Mouse (Mus musculus): ENCODE measurements at regions not wholly inside any gene's neighbourhood (a gene's known extent, or its start where the extent isn't known, plus 50 kb on each side); places are given as distances from the start of the nearest gene placed in this dataset.

DNA sequence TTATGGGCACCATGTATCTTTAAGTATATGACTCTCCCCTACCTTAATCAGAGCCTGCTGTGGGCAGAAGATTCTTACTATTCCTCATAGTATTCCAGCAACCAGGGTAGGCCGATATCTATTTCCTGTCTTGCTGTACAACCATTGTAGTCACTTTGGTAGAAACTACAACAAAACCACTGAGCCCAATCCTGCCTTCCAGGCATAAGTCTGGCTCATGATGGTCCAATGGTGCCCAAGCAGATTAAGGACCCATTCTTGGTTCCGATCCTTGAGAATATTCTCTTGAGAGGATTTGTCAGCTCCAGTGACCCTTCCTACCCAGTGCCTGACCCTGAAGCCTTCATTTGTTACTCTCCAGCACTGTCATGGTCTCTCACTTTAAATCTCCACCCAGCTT lies 102.9 kb upstream of the Mylip start:
- no peak for DNase-seq

DNA sequence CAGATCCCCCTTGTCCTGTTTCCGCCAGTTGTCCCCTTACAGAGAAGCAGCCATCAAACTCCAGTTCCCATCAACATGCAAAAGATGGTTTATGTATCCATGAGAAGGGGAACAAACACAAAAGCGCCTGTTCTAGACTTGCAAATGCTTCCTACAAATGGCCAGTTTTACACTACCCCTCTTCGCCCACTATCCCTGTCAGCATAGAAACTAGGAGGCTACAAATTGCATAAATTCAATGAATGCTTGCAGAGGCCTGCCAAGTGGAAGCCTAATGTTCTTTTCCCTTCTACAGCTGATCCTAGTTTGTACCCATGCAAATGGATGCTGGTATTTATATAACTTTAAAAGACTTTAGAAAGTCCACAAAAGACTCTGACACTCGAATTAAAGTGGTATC lies 102.3 kb upstream of the Mylip start:
- no peak for DNase-seq

DNA sequence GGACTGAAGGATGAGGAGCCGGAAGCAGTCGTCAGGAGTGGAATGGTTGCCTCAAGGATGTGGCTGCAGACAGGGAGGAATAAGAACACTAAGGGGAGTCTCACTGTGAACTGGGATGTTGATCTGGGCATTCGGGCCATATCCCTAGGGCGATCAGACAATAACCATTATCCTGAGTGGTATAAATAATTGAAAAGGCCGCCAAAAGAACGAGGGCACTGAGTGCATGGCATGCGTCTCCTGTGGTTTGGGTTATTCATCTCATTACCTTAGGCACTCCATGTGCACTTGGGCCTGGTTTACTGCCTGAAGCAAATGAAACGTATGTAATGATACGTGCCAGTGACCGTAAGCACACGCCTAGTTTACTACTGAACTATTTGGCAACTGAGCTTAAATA lies 99.6 kb upstream of the Mylip start:
- no peak for DNase-seq

DNA sequence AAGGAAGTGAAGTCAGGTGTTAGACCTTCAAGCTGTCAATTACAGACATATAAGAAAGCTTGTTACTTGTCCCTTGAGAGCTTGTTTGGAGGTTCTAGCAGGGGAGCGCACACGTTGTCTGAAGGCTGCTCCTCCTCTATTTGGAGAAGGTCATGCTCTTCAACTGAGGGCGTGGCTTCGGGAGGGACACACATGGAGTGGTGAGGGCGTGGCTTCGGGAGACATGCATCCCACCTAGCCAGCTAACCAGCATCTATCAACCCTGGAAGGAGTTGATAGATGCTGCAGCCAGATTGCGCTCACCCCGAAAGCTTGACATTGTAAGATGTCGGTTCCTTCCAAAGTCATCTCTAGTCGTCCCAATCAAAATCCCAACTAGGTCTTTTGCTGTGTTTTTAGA lies 94.9 kb upstream of the Mylip start:
- no peak for DNase-seq

DNA sequence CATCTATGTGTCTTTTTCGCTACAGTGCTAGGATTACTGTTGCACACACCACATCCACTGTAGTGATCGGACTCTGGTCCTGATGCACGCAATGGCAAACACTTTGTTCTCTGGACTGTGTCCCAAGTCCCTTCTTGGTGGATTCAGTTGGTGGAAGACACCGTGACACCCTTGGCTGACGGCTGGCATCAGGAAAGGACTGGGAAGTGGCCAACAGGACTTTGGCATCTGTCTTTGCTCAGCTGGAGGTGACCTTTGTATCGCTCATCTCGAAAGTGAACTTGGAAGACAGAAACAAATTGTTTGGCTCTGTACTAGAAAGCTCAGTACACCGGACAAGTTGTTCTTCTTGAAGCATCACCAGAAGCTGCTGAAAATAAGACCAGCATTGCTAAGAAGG lies 88.9 kb upstream of the Mylip start:
- DNase-seq: no peak

DNA sequence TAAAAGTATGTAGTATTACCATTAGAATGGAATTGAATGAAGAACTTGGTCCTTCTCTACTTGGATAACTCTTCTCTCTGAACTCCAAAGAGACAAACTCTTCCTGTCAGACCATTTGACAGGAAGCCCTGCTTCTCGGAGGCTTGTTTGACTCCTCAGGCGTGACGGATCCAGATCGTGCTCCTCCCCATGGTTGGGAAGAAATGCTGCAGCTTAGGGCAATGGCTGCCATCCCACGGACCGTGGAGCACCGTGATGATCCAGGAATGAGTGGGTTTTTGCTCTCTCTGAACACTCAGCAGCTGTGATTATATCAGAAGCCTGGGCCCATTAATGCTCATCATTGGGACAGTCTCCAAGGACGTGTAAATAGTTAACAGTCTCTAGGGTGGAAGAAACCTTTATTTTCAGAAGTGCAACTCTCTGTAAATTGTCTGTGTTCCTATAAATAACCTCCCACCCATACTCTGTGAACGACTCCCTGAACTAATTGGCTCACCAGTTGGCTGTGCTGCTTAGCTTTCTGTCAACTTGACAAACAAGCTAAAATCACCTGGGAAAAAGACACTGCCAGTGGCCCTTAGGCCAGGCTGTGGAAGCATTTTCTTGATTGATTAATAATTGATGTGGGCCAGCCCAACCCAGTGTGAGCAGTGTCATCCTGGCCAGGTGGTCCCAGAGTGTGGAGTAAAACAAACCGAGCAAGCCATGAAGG lies 88.2 kb upstream of the Mylip start:
- DNase-seq: no peak

DNA sequence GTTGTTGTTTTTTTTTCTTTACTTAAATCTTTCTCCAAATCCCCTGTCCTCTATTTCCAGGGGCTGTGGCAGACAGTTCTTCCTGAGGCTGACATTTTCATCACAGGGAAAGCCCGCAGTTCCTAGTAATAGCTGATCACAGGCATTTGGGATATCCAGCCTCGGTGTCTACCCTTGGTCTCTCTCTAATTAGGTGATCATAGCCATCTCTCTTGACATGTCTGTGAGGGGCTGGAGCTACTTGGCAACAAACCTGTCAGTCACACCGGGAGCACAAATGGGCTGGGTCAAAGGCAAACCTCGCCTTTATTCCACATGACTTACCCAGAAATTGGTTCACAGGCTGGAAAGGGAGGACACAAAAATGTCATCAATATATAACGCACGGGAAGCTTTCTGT lies 86.7 kb upstream of the Mylip start:
- DNase-seq: no peak

DNA sequence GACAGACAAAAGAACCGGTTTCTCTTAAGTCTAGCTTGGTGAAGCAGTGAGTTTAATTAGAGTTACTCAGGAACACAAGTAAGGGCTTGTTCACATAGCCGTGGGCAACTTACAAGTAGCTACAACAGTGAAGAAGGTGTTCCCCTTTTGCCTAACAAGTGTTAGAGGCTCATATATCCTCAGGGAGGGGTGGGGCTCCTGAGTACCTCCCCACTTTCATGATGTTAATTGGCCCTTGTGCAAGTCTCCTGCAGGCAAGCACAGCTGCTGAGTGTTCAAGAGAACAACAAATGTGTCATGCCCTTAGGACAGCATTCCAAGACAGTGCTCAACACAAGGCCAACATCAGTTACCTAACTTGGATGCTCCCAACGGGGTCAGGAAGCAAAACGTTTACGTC lies 83.4 kb upstream of the Mylip start:
- no peak for DNase-seq

DNA sequence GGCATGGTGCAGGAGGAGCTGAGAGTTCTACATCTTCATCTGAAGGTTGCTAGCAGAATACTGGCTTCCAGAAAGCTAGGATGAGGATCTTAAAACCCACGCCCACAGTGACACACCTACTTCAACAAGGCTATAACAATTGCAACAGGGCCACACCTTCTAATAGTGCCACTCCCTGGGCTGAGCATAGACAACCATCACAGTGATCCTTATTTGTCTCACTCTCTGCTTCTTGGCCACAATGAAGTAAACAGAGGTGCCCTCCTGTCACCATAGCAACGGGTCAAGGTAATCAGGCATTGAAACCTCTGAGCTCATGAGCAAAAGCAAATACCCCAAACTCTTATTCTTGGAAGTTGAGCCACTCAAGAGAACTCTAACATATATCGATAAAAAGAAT lies 82.3 kb upstream of the Mylip start:
- no peak for DNase-seq

DNA sequence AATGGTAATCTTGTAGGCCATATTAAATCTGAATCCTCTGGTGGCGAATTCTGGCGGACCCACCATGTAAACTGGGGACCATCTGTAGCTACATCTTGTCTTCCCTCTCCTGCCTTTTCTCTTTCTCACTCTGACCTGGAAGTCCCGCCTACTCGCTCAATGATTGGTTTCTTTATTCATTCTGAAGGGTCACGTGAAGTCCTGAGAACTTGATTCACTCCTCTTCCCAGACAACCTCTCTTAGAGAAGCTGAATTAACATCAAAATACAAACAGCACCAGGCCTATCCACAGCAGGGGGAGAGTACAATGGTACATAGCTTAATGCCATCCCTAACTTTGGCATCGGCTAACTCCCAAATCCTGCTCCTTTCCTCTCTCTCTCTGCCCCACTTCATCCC lies 69.9 kb upstream of the Mylip start:
- DNase-seq: no peak

DNA sequence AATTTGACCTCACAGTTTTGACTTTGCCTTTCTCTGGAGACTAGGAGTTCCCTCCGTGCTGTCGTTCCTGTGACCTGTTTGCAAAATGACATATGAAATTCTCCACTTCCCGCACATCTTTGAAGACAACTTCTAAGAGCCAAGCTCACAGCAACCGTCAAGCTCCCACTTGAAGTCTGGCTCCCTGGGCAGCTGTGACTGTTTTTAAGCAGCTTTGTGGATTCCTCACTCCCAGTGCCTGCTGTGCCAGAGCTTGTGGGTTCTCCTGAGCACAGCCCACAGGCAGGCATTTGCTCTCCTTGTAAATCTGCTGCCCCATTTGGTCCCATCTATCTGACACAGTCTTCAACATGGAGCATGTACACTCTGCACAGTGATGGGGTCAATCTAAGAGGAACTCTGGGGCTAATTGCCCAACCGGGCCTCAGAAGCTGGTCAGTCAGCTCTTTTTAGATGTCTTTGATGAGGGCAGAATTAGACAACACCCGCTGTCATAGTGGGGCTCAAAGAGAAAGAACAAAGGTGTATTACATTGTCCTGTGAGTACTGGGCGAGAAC lies 63.7 kb upstream of the Mylip start:
- no peak for DNase-seq

DNA sequence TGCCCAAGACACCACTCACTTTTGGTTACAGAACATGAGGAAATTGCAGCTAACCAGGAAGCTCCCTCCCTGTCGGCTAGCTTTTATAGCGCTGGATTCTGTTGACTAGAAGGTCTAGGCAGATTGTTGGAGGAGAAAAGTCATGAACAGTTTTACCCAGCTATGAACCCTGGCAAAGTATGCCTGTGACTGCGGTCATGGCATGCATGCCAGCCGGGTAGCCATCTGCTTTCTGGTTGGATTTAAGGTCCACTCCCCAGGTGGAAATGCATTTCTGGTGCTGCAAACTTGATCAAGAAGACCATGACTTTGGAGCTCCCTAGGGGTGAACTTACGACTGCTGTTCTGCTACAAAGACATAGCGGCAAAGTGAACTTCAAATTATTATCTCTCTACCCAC lies 62.8 kb upstream of the Mylip start:
- DNase-seq: no peak

DNA sequence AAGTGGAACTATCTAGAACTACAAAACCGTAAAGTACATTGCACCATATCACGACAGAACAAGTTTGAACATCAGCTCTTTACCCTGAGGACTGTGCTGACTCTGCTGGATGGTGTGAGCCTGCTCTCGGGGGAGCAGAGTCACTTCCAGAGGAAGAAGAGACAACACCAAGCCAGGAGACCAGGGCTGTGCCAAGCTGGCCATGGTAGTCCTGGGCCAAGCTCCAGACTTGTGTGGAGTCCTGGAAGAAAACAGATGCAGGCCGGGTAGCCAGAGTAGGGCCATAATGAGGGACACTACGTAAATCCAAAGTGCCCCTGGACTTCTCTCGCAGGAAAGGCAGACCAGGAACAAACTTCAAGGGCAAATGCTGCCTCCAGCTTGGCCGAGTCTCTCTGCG lies 59.0 kb upstream of the Mylip start:
- no peak for DNase-seq

DNA sequence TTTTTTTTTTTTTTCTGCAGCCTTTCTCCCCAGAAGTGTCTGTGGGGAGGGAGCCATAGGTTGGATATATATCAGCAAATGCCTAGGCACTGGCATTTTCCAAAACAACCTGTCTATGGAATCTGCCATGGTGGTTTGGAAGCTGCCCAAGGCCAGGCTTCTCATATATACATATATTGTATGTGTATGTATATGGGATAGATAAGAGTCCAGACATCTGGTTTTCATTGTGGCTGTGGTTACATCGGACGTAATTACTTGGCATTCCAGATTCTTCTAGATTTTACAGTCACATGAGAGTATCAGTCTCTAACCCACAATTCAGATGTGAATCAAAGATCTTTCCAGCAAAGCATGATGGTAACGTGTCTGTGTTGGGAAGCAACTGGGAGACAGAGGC lies 57.5 kb upstream of the Mylip start:
- no peak for DNase-seq

DNA sequence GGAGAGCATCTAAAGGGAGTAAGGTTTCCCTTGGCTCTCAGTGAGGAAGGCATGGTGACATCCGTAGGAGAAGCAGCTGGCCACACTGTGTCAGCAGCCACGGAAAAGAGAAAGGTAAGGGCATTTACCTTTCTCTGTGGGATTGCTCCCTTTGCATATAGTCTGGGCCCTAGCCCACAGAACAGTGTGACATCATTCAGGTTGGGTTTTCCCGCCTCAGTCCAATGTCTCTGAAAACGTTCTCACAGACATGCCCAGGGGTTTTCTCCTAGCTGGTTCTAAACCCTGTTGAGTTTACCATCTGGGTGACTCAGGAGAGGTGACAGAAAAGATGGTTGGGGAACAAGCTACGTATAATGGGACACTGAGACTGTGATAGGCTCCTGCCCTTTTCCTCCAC lies 55.9 kb upstream of the Mylip start:
- no peak for DNase-seq
